Mouse (Mus musculus) c-Kit-positive CD71-positive TER-119-positive erythroid progenitor cells, embryonic 14.5 days (primary cell): ENCODE measurements around the gene Nop14.

Experiments
- DNase-seq: peaks from one replicate; pipeline ENCODE4 v3.0.0-alpha.2; 2013; ENCODE audit warnings: low spot score

Nop14 gene

DNA sequence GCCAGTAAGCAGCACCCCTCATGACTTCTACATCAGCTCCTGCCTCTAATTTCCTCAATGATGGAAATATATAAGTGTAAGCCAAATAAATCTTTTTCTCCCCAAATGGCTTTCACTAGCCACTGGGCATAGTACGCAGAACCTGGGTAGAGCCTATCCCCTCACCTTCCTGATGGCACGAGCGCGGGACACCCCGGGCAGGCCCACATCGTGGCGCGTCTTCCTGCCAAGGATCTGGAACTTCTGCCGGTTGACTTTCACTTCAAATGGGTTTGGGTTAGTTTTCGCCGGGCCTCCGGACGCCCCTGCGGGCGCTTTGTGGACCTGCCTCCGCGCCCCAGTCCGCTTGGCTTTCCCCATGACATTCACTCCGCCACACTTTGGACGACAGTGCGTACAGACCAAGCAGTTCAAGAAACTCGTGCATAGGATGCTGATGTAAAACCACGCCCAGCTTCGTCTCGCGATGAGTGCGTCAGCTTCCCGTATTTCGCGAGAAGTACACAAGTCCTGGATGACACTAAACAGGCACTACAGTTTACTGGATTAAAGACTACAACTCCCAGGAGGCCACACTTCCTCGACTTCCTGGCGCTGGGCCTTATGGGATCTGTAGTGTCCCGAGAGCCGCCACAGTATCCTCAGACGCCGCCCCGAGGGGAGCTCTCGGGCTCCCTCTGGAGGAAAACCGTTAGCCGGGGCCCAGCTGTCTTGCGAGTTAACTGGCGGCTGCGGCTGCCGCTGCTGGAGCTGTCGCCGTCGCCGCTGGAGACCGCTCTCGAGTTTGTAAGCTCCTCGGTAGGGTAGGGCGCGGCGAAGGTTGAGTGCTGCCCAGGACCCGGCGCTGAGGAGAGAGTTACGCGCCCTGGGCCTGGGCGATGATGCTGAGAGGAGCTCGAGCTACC, at the start of gene Nop14, which contains the start of gene Grk4:
Gene Nop14 (minus strand): TSS at position 463 of the 905 bp plus-strand sequence.
Gene Grk4 (plus strand): TSS at position 694 of the 905 bp plus-strand sequence.
- DNase-seq, result peak; percentile 100

GRCm38 (mm10) chr5:34708436-34708835, 48.5 kb upstream of the Nop14 start:
- no peak for DNase-seq

DNA sequence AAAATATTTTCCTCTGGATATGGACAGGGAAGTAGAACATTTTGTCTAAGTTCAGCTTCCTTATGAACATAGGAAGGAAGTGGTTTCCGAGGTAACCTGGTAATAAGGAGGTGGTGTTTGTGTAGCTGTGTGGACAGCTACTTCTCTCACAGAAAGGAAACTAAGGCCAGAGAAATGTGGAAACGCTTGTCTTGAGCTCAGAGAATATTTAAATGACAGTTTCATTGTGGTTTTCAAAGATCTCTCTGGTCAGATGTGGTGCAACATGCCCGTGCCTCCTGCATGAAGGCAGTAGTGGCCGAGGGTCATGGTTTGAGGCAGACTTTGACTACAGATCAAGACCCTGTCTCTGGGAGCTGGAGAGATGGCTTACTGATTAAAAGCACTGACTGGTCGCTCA, 35.6 kb upstream of the Nop14 start:
- no peak for DNase-seq

GRCm38 (mm10) chr5:34692782-34693181, 32.8 kb upstream of the Nop14 start:
- no peak for DNase-seq

- DNase-seq, result no peak
Measured at GRCm38 (mm10) chr5:34689868-34690267, 29.9 kb upstream of the Nop14 start.

- no peak for DNase-seq
Measured at GRCm38 (mm10) chr5:34670280-34670679, 10.3 kb upstream of the Nop14 start.

- no peak for DNase-seq
Measured at GRCm38 (mm10) chr5:34669493-34669892, 9.5 kb upstream of the Nop14 start.

DNA sequence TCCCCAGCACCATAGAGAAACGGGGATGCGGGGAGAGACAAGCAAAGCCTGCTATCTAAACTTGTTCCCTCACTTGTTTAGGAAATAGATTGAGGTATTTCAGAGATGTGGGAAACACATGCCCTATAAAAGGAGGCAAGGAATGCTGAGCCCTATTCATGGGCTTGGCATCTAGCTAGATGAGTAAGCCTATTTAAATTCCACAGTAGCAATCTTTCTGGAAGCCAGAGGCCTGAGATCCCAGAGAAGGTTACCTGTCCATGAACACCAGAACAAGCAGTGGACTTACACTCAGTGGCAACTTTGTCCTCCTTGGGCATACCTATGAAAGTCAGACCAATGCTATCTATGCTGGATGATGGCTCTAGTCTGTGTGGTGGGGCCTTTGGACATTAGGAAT, 3.3 kb upstream of the Nop14 start:
- DNase-seq, result no peak

DNA sequence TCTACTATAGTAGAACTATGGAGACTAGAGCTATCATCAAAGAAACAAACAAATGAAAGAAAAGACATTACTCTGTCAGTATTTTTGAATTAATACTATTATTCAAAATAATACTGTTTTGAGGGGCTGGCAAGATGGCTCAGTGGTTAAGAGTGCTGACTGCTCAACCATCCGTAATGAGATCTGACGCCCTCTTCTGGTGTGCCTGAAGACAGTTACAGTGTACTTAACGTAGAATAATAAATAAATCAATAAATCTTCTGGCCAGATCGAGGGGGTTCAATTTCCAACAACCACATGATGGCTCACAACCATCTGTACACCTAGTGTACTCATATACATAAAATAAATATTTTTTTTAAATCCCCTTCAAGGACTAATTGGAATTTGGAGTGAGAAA, 2.0 kb upstream of the Nop14 start:
- DNase-seq, result no peak

- peak; percentile 43 for DNase-seq
Measured at GRCm38 (mm10) chr5:34660591-34661130, 713 bp upstream of the Nop14 start.

GRCm38 (mm10) chr5:34657556-34657955, 2.4 kb downstream of the Nop14 start:
- DNase-seq, result no peak

DNA sequence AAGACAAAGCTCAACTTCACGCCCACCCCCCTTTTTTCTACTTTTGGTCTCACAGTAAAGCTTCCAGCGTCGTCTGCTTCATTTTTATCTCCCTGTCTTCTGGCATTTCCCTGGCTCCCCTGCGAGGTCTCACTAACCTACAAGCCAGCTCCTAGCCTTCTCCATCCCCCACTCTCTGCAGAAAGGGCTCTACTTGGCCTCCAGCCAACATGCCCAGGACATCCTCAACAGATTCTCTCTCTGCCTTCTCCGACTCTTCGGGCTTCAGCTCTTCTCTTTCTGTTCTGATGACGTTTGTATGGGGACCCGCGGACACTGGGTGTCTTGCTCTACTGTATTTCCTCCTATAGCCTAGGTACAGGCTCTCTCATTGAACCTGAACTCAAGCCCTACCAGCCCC, 5.1 kb downstream of the Nop14 start:
- no peak for DNase-seq

- no peak for DNase-seq
Measured at GRCm38 (mm10) chr5:34652961-34653360, 7.0 kb downstream of the Nop14 start.

DNA sequence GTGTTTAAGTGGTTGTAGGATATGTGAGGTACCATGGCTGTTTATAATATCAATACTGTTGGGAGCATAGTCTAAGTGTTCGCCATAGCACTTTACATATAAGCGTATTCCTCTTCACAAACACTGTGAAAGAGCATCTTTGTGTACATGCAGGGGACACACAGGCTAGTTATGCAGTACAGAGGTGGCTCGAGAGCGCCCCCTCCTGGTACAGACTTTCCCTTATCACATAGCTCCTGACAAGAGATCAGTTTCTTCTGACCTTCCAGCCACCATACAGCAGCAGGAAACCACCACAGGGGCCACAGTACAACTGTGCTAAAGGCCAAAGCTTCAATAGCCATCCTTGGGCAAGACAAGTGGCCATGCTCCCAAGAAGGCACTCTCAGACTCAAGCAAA, 12.4 kb downstream of the Nop14 start:
- DNase-seq, result peak; percentile 75

GRCm38 (mm10) chr5:34642932-34643331, 17.0 kb downstream of the Nop14 start:
- peak; percentile 56 for DNase-seq

- DNase-seq, result no peak
Measured at GRCm38 (mm10) chr5:34641991-34642390, 18.0 kb downstream of the Nop14 start.

GRCm38 (mm10) chr5:34637591-34638156, 22.3 kb downstream of the Nop14 start:
- no peak for DNase-seq

- peak; percentile 79 for DNase-seq
Measured at GRCm38 (mm10) chr5:34636481-34637287, 23.3 kb downstream of the Nop14 start, which contains the start of gene Mfsd10. Gene Mfsd10, minus strand, starts transcription at chr5:34637212.

DNA sequence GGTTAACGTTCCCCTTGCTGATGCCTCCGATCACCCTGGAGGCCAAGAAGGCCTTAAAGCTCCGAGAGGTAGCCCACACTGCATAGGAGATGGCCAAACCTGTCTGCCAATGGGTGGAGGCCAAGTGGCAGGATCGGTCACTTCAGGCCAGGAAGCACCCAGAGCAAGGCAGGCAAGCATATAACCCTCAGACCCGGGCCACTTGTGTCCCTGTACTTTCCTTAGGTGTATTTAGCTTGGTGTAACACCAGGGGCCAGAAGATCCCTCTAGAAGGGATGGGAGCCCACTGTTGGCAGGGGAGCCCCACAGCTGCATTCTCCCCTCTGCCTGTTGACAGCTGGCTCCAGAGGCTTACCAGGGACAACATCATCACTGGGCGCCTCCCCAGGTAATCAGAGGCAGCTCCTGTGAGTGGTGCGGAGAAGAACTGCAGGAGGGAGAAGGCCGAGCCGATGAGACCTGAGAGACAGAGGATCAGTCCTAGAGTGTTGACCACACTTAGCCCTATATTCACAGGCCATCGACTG, 24.2 kb downstream of the Nop14 start:
- peak; percentile 25 for DNase-seq

GRCm38 (mm10) chr5:34634746-34635400, 25.1 kb downstream of the Nop14 start:
- DNase-seq, result no peak

- no peak for DNase-seq
Measured at GRCm38 (mm10) chr5:34633641-34634040, 26.3 kb downstream of the Nop14 start.
